Mouse (Mus musculus) G1E (cell line): ENCODE data around the gene Katnb1. TPM values are rescaled to one million over a fixed set of nuclear protein-coding genes. Genes with fewer than 3 reads are reported as not detected.

Experiments used
- ATAC-seq: 2 replicates; pipeline ENCODE4 v1.8.0; 2016; ENCODE audit warnings: mild to moderate bottlenecking; ENCODE audit not compliant: insufficient number of reproducible peaks, poor library complexity, low FRiP score, severe bottlenecking; ENCODE audit errors: extremely low read depth
- DNase-seq: peaks from one replicate; pipeline ENCODE4 v3.0.0; 2012; ENCODE audit warnings: low spot score
- H3K27me3 ChIP-seq: 2 replicates; pipeline ENCODE4 v1.6.1; 2012; ENCODE audit warnings: mild to moderate bottlenecking, low read length, inconsistent platforms; ENCODE audit not compliant: insufficient read depth
- H3K36me3 ChIP-seq: replicated peaks from 2 replicates; pipeline ENCODE3; 2012; ENCODE audit warnings: mild to moderate bottlenecking, inconsistent platforms
- H3K4me1 ChIP-seq: 2 replicates; pipeline ENCODE4 v1.6.1; 2012; ENCODE audit warnings: low read depth, low read length, inconsistent platforms, mixed read lengths; ENCODE audit not compliant: insufficient read depth
- H3K4me3 ChIP-seq: 2 replicates; pipeline ENCODE4 v1.5.1; 2012; ENCODE audit warnings: low read depth, mild to moderate bottlenecking, inconsistent platforms, low read length, moderate library complexity, mixed read lengths
- H3K9me3 ChIP-seq: replicated peaks from 2 replicates; pipeline ENCODE4 v1.6.1; 2012; ENCODE audit warnings: inconsistent platforms
- CTCF ChIP-seq: IDR thresholded peaks from 2 replicates; pipeline ENCODE4 v1.5.1; 2012; ENCODE audit warnings: low read depth, low read length, inconsistent platforms, mixed read lengths
- GATA1 ChIP-seq: IDR thresholded peaks from 2 replicates; pipeline ENCODE4 v1.6.1; 2012; ENCODE audit warnings: borderline replicate concordance, low read length, inconsistent platforms, mixed read lengths
- GATA2 ChIP-seq: IDR thresholded peaks from 2 replicates; pipeline ENCODE4 v1.6.1; 2012; ENCODE audit warnings: low read depth, low read length, inconsistent platforms, borderline replicate concordance
- POLR2AphosphoS5 ChIP-seq: IDR thresholded peaks from 2 replicates; pipeline ENCODE4 v1.6.1; 2012; ENCODE audit warnings: low read depth, low read length, inconsistent platforms; ENCODE audit not compliant: insufficient replicate concordance
- TAL1 ChIP-seq: conservative IDR thresholded peaks from 2 replicates; pipeline ENCODE4 v1.6.1; 2012; ENCODE audit warnings: low read depth, low read length, inconsistent platforms, mixed read lengths
- polyA plus RNA-seq: library from polyadenylated mRNA; stranded (reverse); fragments of >175 nt; gene quantifications from 2 replicates; pipeline ENCODE4 v1.2.3, GENCODE M21; 2012
- total RNA-seq, 2 experiments: library from RNA; stranded (forward) in 1 of 2; stranded (reverse) in 1 of 2; fragments of 200-1000 nt in 1 of 2; fragments of >200 nt in 1 of 2; fragmentation: Nextera tagmentation in 1 of 2; gene quantifications; 2 replicates each; pipeline ENCODE4 v1.2.3; 2014 to 2017

Gene Katnb1
- total and polyA plus RNA-seq, 3 experiments: 4.3 to 40.0 (median 14.3) TPM

DNA sequence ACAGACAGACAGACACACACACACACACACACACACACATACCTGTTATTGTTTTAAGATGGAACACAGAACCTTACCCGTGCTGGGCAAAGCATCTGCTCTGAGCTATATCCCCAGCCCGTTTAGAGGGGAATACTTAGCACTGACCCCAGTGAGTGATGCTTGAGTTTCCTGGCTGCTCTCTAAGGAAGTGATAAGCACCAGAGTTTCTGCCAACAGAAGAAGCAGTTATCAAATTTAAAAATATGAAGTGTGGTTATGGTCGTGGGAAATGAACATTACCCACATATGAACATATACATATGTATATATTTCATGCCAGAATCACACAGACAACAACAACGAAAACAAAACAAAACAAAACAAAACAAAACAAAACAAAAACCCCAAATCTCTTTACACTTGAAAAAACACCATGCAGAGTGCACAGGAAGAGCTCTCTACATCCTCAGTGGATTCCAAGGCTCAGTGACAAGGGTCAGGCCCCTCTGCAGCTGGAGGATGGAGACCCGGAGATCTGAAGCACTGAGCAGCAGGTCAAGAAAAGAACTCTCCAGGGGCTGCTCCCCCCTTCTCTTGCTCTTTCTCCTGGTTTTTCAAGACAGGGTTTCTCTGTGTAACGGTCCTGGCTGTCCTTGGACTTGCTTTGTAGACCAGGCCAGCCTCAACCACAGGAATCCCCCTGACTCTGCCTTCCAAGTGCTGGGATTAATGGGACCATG, 21.0 kb upstream of the Katnb1 start:
- Histone ChIP-seq H3K9me3 (no peaks in the 10 kb centered on the region), H3K36me3 (no peaks in the 10 kb centered on the region), H3K4me3 (no peak overlapping the region), H3K27me3 (peaks cover 30% of the 10 kb centered on the region), H3K4me1 (no peaks in the 10 kb centered on the region)
- no peak for DNase-seq
- no peak for TF ChIP-seq GATA1
- TF ChIP-seq CTCF: no peak
- TF ChIP-seq TAL1: no peak
- no peak for TF ChIP-seq GATA2
- TF ChIP-seq POLR2AphosphoS5: no peak
- no peak for ATAC-seq

DNA sequence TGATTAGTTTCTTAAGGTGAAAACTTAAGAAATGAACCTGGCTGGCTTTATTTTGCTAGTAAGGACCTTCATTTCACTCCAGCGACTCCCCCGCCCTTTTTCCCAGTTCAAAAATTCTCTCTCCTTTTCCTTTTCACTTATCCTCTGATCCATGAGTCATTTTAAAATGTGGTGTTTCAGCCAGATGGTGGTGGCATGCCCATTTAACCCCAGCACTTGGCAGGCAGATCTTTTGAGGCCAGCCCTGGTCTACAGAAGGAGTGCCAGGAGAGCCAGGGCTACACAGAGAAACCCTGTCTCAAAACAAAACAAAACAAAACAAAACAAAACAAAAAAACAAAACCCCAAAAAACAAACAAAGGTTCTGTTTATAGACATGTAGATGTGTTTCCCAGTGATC, 16.5 kb upstream of the Katnb1 start:
- TF ChIP-seq GATA2 (no peak), TAL1 (no peak), GATA1 (no peak), CTCF (no peak), POLR2AphosphoS5 (no peak)
- Histone ChIP-seq H3K4me1 (no peaks in the 10 kb centered on the region), H3K9me3 (no peaks in the 10 kb centered on the region), H3K36me3 (no peaks in the 10 kb centered on the region), H3K27me3 (peaks cover 14% of the 10 kb centered on the region; the same call in 1 of the 2 replicates), H3K4me3 (no peak overlapping the region)
- DNase-seq (no peak), ATAC-seq (no peak)

DNA sequence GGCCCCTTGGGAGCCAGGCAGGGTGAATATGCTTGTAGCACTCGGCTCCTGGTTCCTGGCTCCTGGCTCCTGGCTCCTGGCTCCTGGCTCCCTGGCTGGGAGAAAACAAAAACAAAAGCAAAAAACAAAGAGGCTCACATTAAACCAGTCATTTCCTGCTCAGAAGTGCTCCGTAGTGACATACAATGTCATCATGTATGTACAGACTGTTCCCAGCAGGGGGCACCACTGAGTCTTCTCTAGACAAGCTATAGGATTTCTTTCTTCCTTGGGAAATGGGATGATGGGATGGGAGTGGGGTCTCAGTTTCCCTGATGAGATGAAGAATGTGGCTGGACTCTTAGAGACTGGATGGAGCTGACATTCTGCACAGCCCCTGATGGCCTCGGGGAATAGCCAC, 13.4 kb upstream of the Katnb1 start:
- no peak overlapping the region for H3K4me3 ChIP-seq

DNA sequence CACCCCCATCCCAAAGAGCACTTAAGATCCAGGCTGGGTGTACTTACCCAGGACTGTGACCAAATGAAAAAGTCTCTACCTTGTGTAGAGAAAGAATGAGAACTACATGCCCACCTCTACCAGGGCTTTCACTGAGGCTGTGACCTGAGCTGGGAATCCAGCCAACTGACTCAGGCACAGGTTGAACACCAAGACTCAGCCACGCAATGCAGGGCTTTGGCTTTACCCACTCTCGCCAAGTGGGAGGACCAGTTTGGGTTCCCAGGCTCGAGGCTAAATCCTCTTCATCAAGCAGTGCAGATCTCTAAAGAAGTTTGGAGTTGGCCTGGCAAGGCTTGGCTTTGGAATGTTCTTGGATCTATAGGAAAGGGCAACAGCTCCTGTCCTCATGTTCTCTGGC, 5.5 kb upstream of the Katnb1 start:
- no peaks in the 10 kb centered on the region for H3K9me3 ChIP-seq
- peaks cover 14% of the 10 kb centered on the region for H3K4me1 ChIP-seq
- DNase-seq (no peak), ATAC-seq (no peak)
- no peaks in the 10 kb centered on the region for H3K36me3 ChIP-seq
- TF ChIP-seq CTCF (no peak), GATA2 (no peak), GATA1 (no peak), TAL1 (no peak), POLR2AphosphoS5 (no peak)
- H3K27me3 ChIP-seq: peaks cover 31% of the 10 kb centered on the region
- no peak overlapping the region for H3K4me3 ChIP-seq

More for the DNA sequence above, 13.4 kb upstream of the Katnb1 start:
- no peaks in the 10 kb centered on the region for H3K4me1 ChIP-seq
- H3K36me3 ChIP-seq: no peaks in the 10 kb centered on the region
- ATAC-seq (no peak), DNase-seq (peak; percentile 17)
- H3K27me3 ChIP-seq: peaks cover 17% of the 10 kb centered on the region; the same call in 1 of the 2 replicates
- peak; percentile 30; the same call in 1 of the 2 replicates for TF ChIP-seq CTCF
- TF ChIP-seq GATA2: no peak
- no peaks in the 10 kb centered on the region for H3K9me3 ChIP-seq

DNA sequence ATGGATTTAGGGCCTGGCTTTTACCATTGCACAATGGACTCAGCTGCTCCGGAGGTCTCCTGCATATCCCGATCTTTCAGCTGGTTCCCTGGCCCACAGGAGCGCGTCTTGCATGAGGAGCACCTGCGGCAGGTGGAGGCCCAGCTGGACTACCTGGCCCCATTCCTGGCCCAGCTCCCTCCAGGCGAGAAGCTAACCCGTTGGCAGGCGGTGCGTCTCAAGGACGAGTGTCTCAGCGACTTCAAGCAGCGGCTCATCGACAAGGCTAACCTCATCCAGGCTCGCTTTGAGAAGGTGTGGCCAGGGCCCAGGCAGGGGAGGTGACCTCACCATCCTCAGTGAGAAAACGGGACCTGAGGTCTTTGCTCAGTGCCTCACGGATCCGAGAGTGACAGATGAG, 4.8 kb upstream of the Katnb1 start:
- no peak for TF ChIP-seq GATA2
- no peak for TF ChIP-seq GATA1
- no peak for TF ChIP-seq TAL1
- TF ChIP-seq POLR2AphosphoS5: no peak
- no peak for TF ChIP-seq CTCF
- Histone ChIP-seq H3K9me3 (no peaks in the 10 kb centered on the region), H3K36me3 (no peaks in the 10 kb centered on the region), H3K27me3 (peaks cover 31% of the 10 kb centered on the region), H3K4me1 (peaks cover 14% of the 10 kb centered on the region), H3K4me3 (no peak overlapping the region)
- ATAC-seq (no peak), DNase-seq (no peak)

DNA sequence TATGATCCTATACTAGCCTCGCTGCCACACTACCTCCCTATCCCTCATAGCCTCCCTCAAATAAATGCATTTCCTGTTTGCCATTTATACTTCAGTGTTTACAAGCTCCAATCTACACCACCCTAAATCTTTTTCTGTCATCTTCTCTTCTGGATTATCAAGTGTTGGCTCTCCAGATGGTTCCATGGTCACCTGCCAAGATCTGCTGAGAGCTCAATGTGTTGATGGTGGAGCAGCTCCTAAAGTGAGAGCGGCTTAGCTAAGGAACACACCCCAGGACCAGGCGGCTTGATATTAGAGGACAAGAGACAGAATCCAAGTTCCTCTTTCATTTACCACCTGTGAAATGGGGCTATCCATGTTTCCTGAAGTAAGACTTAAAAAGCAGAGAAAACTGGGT, 2.9 kb upstream of the Katnb1 start:
- H3K9me3 ChIP-seq: no peaks in the 10 kb centered on the region
- peaks cover 25% of the 10 kb centered on the region for H3K27me3 ChIP-seq
- ATAC-seq (no peak), DNase-seq (no peak)
- H3K4me3 ChIP-seq: no peak overlapping the region
- TF ChIP-seq CTCF (no peak), POLR2AphosphoS5 (no peak), GATA1 (no peak), GATA2 (no peak)
- H3K4me1 ChIP-seq: peaks cover 32% of the 10 kb centered on the region
- H3K36me3 ChIP-seq: peaks cover 8% of the 10 kb centered on the region
